Mouse (Mus musculus) forebrain, embryonic 12.5 days (tissue): ENCODE data around the gene B2m. TPM values are rescaled to one million over a fixed set of nuclear protein-coding genes. Genes with fewer than 3 reads are reported as not detected.

ENCODE experiments used
- ATAC-seq: fragments of 200-750 bp; cut with Nextera tagmentation; 2 replicates; pipeline ENCODE4 v1.8.0; 2017; ENCODE audit warnings: moderate TSS enrichment; ENCODE audit not compliant: low FRiP score
- H3K27ac ChIP-seq: fragments of 300-500 bp; sonication (generic); 2 replicates; pipeline ENCODE4 v1.5.1; 2016; ENCODE audit warnings: mild to moderate bottlenecking
- H3K27me3 ChIP-seq: fragments of 300-500 bp; sonication (generic); 2 replicates; pipeline ENCODE4 v1.6.1; 2016; ENCODE audit warnings: mild to moderate bottlenecking
- H3K36me3 ChIP-seq: fragments of 300-500 bp; sonication (generic); replicated peaks from 2 replicates; pipeline ENCODE4 v1.6.1; 2016; ENCODE audit warnings: mild to moderate bottlenecking
- H3K4me1 ChIP-seq: fragments of 300-500 bp; sonication (generic); 2 replicates; pipeline ENCODE4 v1.6.1; 2016
- H3K4me2 ChIP-seq: fragments of 300-500 bp; sonication (generic); 2 replicates; pipeline ENCODE4 v1.6.1; 2016; ENCODE audit warnings: mild to moderate bottlenecking, moderate library complexity
- H3K4me3 ChIP-seq: fragments of 300-500 bp; sonication (generic); replicated peaks from 2 replicates; pipeline ENCODE4 v1.5.1; 2016; ENCODE audit warnings: mild to moderate bottlenecking
- H3K9ac ChIP-seq: fragments of 300-500 bp; sonication (generic); 2 replicates; pipeline ENCODE4 v1.6.1; 2016; ENCODE audit warnings: mild to moderate bottlenecking
- H3K9me3 ChIP-seq: fragments of 300-500 bp; sonication (generic); 2 replicates; pipeline ENCODE4 v1.6.1; 2016
- WGBS: fragments of 180-500 bp; shearing (Covaris S2); methylation state at CpG from one replicate; pipeline ENCODE4 v1.1.7; 2016; 5-methylcytosine and 5-hydroxymethylcytosine counted together
- polyA plus RNA-seq: library from polyadenylated mRNA; unstranded; fragments of >200 nt; fragmentation: Nextera tagmentation; extraction: Ambion mirVana; gene quantifications from 2 replicates; pipeline ENCODE4 v1.2.1, GENCODE M21; 2016

B2m gene
- polyA plus RNA-seq, 1 experiment from 2014 or later = 89.6 TPM

- H3K27me3 ChIP-seq = no peaks in the 10 kb centered on the region
- H3K9ac ChIP-seq = no peak overlapping the region
- H3K9me3 ChIP-seq = no peaks in the 10 kb centered on the region
- no peak for ATAC-seq
- 83% methylated on average over 7 of the region's 7 CpGs for WGBS
- no peaks in the 10 kb centered on the region; the same call in 1 of the 2 replicates for H3K36me3 ChIP-seq
- H3K4me1 ChIP-seq = no peaks in the 10 kb centered on the region
- H3K27ac ChIP-seq = no peak overlapping the region
- H3K4me2 ChIP-seq = no peak overlapping the region
- no peak overlapping the region for H3K4me3 ChIP-seq
These were observed 6.3 kb downstream of the B2m start for GRCm38 (mm10) chr2:122153681-122154365.

GRCm38 (mm10) chr2:122154479-122154878 is 7.0 kb downstream of the B2m start:
- 93% methylated on average over 2 of the region's 2 CpGs for WGBS
- H3K4me3 ChIP-seq = no peak overlapping the region
- H3K27me3 ChIP-seq = no peaks in the 10 kb centered on the region
- no peaks in the 10 kb centered on the region for H3K9me3 ChIP-seq
- H3K36me3 ChIP-seq = no peaks in the 10 kb centered on the region; the same call in 1 of the 2 replicates
- H3K9ac ChIP-seq = no peak overlapping the region
- no peaks in the 10 kb centered on the region for H3K4me1 ChIP-seq
- no peak for ATAC-seq
- H3K4me2 ChIP-seq = no peak overlapping the region
- no peak overlapping the region for H3K27ac ChIP-seq

DNA sequence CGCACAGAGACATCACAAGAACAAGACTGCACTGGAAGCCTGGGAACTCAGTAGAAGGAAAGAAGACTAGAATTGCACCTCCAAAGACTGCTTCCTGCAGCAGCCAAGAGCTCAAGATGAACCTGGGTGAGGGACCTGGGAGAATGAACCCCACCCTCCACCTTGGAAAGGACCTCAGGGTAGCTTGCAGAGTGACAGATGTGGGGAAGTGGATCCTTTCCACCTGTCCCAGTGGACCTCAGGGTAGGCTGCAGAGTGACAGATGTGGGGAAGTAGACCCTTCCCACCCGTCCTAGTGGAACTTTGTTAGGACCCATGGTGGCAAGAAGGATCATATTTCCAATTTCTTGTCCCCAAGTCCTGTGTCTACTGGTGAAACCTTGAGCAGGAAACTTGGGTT is 7.8 kb downstream of the B2m start:
- 84% methylated on average over 2 of the region's 2 CpGs for WGBS
- H3K36me3 ChIP-seq = no peaks in the 10 kb centered on the region; the same call in 1 of the 2 replicates
- no peaks in the 10 kb centered on the region for H3K9me3 ChIP-seq
- no peak for ATAC-seq
- no peaks in the 10 kb centered on the region for H3K4me1 ChIP-seq
- H3K27ac ChIP-seq = no peak overlapping the region
- no peak overlapping the region for H3K4me3 ChIP-seq
- no peaks in the 10 kb centered on the region for H3K27me3 ChIP-seq
- no peak overlapping the region for H3K9ac ChIP-seq
- no peak overlapping the region for H3K4me2 ChIP-seq

DNA sequence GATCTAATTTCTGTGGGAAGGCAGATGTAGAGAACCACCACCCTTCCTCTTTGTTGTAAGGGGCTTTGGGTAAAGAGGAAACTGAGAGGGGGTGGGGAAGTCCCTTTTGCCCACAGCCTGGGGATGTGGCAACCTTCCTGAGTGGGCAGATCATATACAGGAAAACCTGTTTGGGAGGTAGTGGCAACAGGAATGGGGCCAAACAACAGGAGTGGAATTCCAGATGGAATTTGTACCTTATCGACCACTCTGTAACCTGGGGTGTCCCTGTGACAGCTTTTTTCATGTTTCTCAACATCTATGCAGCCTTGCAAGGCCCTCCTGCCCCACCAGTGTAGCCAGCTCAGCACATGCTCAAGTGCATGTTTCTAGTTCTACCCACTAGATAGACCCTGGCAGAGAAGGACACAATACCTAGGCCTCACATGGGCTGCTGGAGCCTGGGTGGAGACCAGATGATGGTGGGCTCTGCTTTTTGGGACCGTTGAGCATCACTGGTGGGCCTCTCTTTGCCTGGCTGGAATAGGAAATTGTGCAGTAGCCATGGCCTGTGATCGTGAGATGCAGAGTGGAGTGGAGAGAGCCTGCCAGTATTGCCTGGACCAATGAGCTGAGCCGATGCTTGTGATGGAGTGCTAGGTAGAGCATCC is 8.7 kb downstream of the B2m start:
- Histone ChIP-seq H3K9me3 (no peaks in the 10 kb centered on the region), H3K27me3 (no peaks in the 10 kb centered on the region), H3K4me3 (no peak overlapping the region), H3K9ac (no peak overlapping the region), H3K4me1 (no peaks in the 10 kb centered on the region), H3K4me2 (no peak overlapping the region), H3K36me3 (no peaks in the 10 kb centered on the region; the same call in 1 of the 2 replicates), H3K27ac (no peak overlapping the region)
- 89% methylated on average over 4 of the region's 4 CpGs for WGBS
- no peak for ATAC-seq

DNA sequence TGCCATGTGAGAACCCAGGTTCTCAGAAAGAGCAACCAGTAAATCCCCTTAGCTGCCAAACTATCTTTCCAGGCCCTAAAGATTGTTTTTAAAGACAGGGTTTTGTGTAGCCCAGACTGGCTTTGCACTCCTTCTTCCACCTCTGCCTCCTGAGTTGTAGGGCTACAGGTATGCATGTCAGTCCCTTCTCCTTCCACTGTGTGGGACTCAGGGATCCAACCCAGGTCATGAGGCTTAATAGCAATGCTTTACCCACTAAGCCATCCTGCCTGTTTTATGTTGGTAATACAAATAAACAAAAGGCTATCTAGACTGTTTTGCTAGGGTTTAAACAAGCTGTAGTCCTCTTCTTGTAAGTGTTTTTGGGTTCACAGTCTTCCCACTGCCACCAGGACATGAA is 10.1 kb downstream of the B2m start:
- H3K4me1 ChIP-seq = no peaks in the 10 kb centered on the region
- no peak overlapping the region for H3K9ac ChIP-seq
- H3K4me2 ChIP-seq = no peak overlapping the region
- no peaks in the 10 kb centered on the region for H3K27me3 ChIP-seq
- no peak overlapping the region for H3K27ac ChIP-seq
- no peak overlapping the region for H3K4me3 ChIP-seq
- H3K36me3 ChIP-seq = no peaks in the 10 kb centered on the region; the same call in 1 of the 2 replicates
- no peaks in the 10 kb centered on the region for H3K9me3 ChIP-seq
- ATAC-seq = no peak

GRCm38 (mm10) chr2:122158362-122158802 is 10.9 kb downstream of the B2m start:
- H3K4me2 ChIP-seq = no peak overlapping the region
- H3K4me1 ChIP-seq = no peaks in the 10 kb centered on the region
- H3K9ac ChIP-seq = no peak overlapping the region
- H3K36me3 ChIP-seq = no peaks in the 10 kb centered on the region; the same call in 1 of the 2 replicates
- no peak overlapping the region for H3K27ac ChIP-seq
- H3K27me3 ChIP-seq = no peaks in the 10 kb centered on the region
- WGBS = 70% methylated on average over 6 of the region's 6 CpGs
- no peak for ATAC-seq
- no peaks in the 10 kb centered on the region for H3K9me3 ChIP-seq
- H3K4me3 ChIP-seq = no peak overlapping the region

- Histone ChIP-seq H3K4me2 (no peak overlapping the region), H3K27me3 (no peaks in the 10 kb centered on the region), H3K4me1 (no peaks in the 10 kb centered on the region), H3K9me3 (no peaks in the 10 kb centered on the region), H3K36me3 (no peaks in the 10 kb centered on the region), H3K9ac (no peak overlapping the region), H3K27ac (no peak overlapping the region), H3K4me3 (no peak overlapping the region)
- ATAC-seq = no peak
- 89% methylated on average over 6 of the region's 6 CpGs for WGBS
These were observed 12.2 kb downstream of the B2m start for GRCm38 (mm10) chr2:122159667-122160066.

GRCm38 (mm10) chr2:122160680-122161079 is 13.2 kb downstream of the B2m start, which contains the start of gene Trim69:
Gene Trim69 (plus strand): TSS chr2:122160700.
- 48% methylated on average over 2 of the region's 2 CpGs for WGBS
- Histone ChIP-seq H3K4me3 (no peak within 1 kb of the TSS), H3K9me3 (no peaks in the 10 kb centered on the region), H3K4me1 (no peaks in the 10 kb centered on the region), H3K9ac (no peak within 1 kb of the TSS), H3K27ac (no peak within 1 kb of the TSS), H3K27me3 (no peaks in the 10 kb centered on the region), H3K36me3 (no peaks in the 10 kb centered on the region), H3K4me2 (no peak within 1 kb of the TSS)
- peak; percentile 61; the same call in 1 of the 2 replicates for ATAC-seq

DNA sequence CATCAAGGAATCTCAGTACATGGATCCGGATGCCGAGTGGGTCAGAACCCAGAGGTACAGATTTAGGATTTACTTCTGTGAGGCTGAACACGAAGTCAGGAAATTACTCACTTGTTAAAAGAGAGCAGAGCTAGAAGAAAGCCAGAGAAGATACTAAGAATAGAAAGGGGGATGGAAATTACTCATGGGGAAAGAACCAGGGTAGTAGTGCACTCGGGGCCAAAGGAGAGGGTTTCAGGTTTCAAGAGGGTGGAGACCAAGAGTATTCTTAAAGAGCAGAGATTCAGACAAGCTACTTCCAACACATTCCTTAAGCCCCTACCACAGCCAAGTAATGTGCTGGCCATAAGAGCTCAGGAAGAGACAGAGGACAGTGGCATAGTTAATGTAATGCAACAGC is 14.1 kb downstream of the B2m start:
- WGBS = 46% methylated on average over 4 of the region's 4 CpGs
- Histone ChIP-seq H3K9ac (no peak overlapping the region), H3K27ac (no peak overlapping the region), H3K9me3 (no peaks in the 10 kb centered on the region), H3K27me3 (no peaks in the 10 kb centered on the region), H3K4me3 (no peak overlapping the region), H3K4me2 (no peak overlapping the region), H3K4me1 (no peaks in the 10 kb centered on the region), H3K36me3 (no peaks in the 10 kb centered on the region)
- ATAC-seq = no peak

DNA sequence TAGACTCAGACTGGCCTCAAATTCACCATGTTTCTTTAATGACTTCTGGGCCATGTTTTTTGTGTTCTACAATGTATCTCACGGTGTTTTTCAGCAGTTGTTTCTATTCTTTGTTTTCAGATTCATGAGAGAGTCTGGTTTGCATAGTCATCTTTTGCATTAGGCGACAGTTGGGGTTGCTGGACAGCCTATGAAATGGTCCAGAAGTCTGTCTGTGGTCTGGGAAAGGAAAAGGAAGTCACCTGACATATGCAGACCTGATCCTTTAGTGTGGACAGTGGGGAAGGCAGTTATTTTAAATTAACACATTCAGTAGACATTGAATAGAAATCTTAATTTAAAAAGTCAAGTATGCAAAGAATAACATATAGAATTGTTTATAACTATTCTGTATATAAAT is 15.0 kb downstream of the B2m start:
- Histone ChIP-seq H3K9me3 (no peaks in the 10 kb centered on the region), H3K4me3 (no peak overlapping the region), H3K4me2 (no peak overlapping the region), H3K27me3 (no peaks in the 10 kb centered on the region), H3K4me1 (no peaks in the 10 kb centered on the region), H3K36me3 (no peaks in the 10 kb centered on the region), H3K27ac (no peak overlapping the region), H3K9ac (no peak overlapping the region)
- ATAC-seq = no peak
- WGBS = 92% methylated on average over 2 of the region's 2 CpGs

GRCm38 (mm10) chr2:122163430-122164195 is 16.1 kb downstream of the B2m start:
- H3K27me3 ChIP-seq = no peaks in the 10 kb centered on the region
- H3K4me3 ChIP-seq = no peak overlapping the region
- no peaks in the 10 kb centered on the region for H3K9me3 ChIP-seq
- no peak for ATAC-seq
- H3K4me2 ChIP-seq = no peak overlapping the region
- no peak overlapping the region for H3K27ac ChIP-seq
- WGBS = 78% methylated on average over 13 of the region's 13 CpGs
- H3K9ac ChIP-seq = no peak overlapping the region
- no peaks in the 10 kb centered on the region for H3K36me3 ChIP-seq
- no peaks in the 10 kb centered on the region for H3K4me1 ChIP-seq

- WGBS = 87% methylated on average over 11 of the region's 11 CpGs
These were observed 16.8 kb downstream of the B2m start for GRCm38 (mm10) chr2:122164293-122164692.

More at GRCm38 (mm10) chr2:122164293-122164692, 16.8 kb downstream of the B2m start:
- Histone ChIP-seq H3K4me1 (no peaks in the 10 kb centered on the region), H3K9me3 (no peaks in the 10 kb centered on the region), H3K36me3 (no peaks in the 10 kb centered on the region), H3K27me3 (no peaks in the 10 kb centered on the region), H3K4me3 (no peak overlapping the region), H3K27ac (no peak overlapping the region), H3K4me2 (no peak overlapping the region), H3K9ac (no peak overlapping the region)
- no peak for ATAC-seq
